Mouse (Mus musculus) C2C12 (cell line): ENCODE measurements around the gene Amelx. TPM values are rescaled to one million over a fixed set of nuclear protein-coding genes. Genes with fewer than 3 reads are reported as not detected.

Experiments used
- H3K27me3 ChIP-seq: one replicate; pipeline ENCODE4 v1.6.1; 2011; ENCODE audit not compliant: control insufficient read depth, insufficient read depth, insufficient read length
- H3K36me3 ChIP-seq: one replicate; pipeline ENCODE4 v1.6.1; 2011; ENCODE audit not compliant: control insufficient read depth, insufficient read depth
- H3K4me3 ChIP-seq: one replicate; pipeline ENCODE4 v1.5.1; 2011; ENCODE audit warnings: mild to moderate bottlenecking, control low read depth; ENCODE audit not compliant: poor library complexity, insufficient read depth, severe bottlenecking
- H3K79me2 ChIP-seq: one replicate; pipeline ENCODE4 v1.6.1; 2011; ENCODE audit not compliant: control insufficient read depth, insufficient read depth
- H3K79me3 ChIP-seq: one replicate; pipeline ENCODE4 v1.6.1; 2011; ENCODE audit warnings: low read depth, control low read depth
- H3ac ChIP-seq: one replicate; pipeline ENCODE3; 2011; ENCODE audit warnings: low read depth; ENCODE audit not compliant: control insufficient read depth, insufficient read length
- CEBPB ChIP-seq: IDR thresholded peaks from one replicate; pipeline ENCODE4 v1.6.1; 2011; ENCODE audit warnings: low read depth, mild to moderate bottlenecking, control low read depth, moderate library complexity
- CTCF ChIP-seq: IDR thresholded peaks from one replicate; pipeline ENCODE4 v1.5.1; 2011; ENCODE audit not compliant: control insufficient read depth, insufficient read depth, insufficient read length
- FOSL1 ChIP-seq: IDR thresholded peaks from one replicate; pipeline ENCODE4 v1.8.0; 2011; ENCODE audit warnings: mild to moderate bottlenecking, low read length; ENCODE audit not compliant: poor library complexity, insufficient read depth, severe bottlenecking
- MAX ChIP-seq: IDR thresholded peaks from one replicate; pipeline ENCODE4 v1.6.1; 2011; ENCODE audit warnings: mild to moderate bottlenecking, control low read depth
- MYOD1 ChIP-seq: IDR thresholded peaks from one replicate; pipeline ENCODE4 v1.6.1; 2011; ENCODE audit warnings: low read depth; ENCODE audit not compliant: control insufficient read depth, insufficient read length
- MYOG ChIP-seq: IDR thresholded peaks from one replicate; pipeline ENCODE4 v1.6.1; 2011; ENCODE audit not compliant: control insufficient read depth, insufficient read length; ENCODE audit errors: extremely low read depth
- USF1 ChIP-seq: IDR thresholded peaks from one replicate; pipeline ENCODE4 v1.6.1; 2011; ENCODE audit warnings: low read depth, mild to moderate bottlenecking, control low read depth, moderate library complexity
- polyA plus RNA-seq: library from polyadenylated mRNA; unstranded; fragments of >200 nt; fragmentation: generic; extraction: Trizol; gene quantifications from one replicate; pipeline ENCODE4 v1.2.1, GENCODE M21; 2012; ENCODE audit warnings: missing spikeins

The Amelx gene
- polyA plus RNA-seq, 1 experiment = not detected

DNA sequence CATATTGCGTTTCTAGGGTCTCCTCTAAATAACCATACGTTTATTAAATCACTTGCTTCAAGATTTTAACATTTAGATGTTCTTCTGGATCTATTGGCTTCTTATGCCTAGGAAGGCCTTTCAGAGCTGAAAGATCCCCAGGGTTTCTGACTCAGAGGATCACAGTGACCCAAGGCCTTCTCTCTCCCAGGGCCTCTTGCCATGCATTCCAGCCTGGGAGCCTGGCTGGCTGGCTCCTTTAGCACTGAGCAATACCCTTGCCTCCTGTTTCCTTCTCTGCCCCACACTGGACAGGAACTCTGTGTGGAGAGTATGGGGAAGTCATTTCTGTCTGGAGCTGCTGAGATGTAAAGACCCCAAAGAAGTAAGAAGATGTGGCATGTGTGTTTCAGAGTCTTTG, 16.0 kb downstream of the Amelx start:
- H3K36me3 ChIP-seq = no peaks in the 10 kb centered on the region

GRCm38 (mm10) chrX:169158385-169158784, 28.6 kb downstream of the Amelx start:
- Histone ChIP-seq H3K4me3 (no peak overlapping the region), H3K36me3 (no peaks in the 10 kb centered on the region), H3K79me3 (no peaks in the 10 kb centered on the region), H3ac (no peak overlapping the region), H3K27me3 (no peaks in the 10 kb centered on the region), H3K79me2 (no peaks in the 10 kb centered on the region)
- TF ChIP-seq CTCF (no peak), CEBPB (no peak), MYOG (no peak), USF1 (no peak), MAX (no peak), FOSL1 (no peak), MYOD1 (no peak)

More for the DNA sequence above, 16.0 kb downstream of the Amelx start:
- Histone ChIP-seq H3K79me3 (no peaks in the 10 kb centered on the region), H3K79me2 (no peaks in the 10 kb centered on the region), H3K4me3 (no peak overlapping the region), H3ac (no peak overlapping the region), H3K27me3 (no peaks in the 10 kb centered on the region)
- TF ChIP-seq CTCF (no peak), MYOD1 (no peak), USF1 (no peak)

- Histone ChIP-seq H3ac (no peak overlapping the region), H3K4me3 (no peak overlapping the region), H3K79me3 (no peaks in the 10 kb centered on the region), H3K27me3 (no peaks in the 10 kb centered on the region), H3K36me3 (no peaks in the 10 kb centered on the region), H3K79me2 (no peaks in the 10 kb centered on the region)
- no peak for TF ChIP-seq USF1
- TF ChIP-seq MAX = no peak
- TF ChIP-seq MYOD1 = no peak
- TF ChIP-seq MYOG = no peak
- TF ChIP-seq CTCF = no peak
- no peak for TF ChIP-seq CEBPB
- TF ChIP-seq FOSL1 = no peak
Observed at GRCm38 (mm10) chrX:169153805-169154204, 33.2 kb downstream of the Amelx start.

- Histone ChIP-seq H3K36me3 (no peaks in the 10 kb centered on the region), H3ac (no peak overlapping the region), H3K4me3 (no peak overlapping the region), H3K79me2 (no peaks in the 10 kb centered on the region), H3K27me3 (no peaks in the 10 kb centered on the region), H3K79me3 (no peaks in the 10 kb centered on the region)
- no peak for TF ChIP-seq CEBPB
- TF ChIP-seq MYOD1 = no peak
- no peak for TF ChIP-seq CTCF
- TF ChIP-seq FOSL1 = no peak
- TF ChIP-seq MAX = no peak
- TF ChIP-seq USF1 = no peak
- TF ChIP-seq MYOG = no peak
Observed at GRCm38 (mm10) chrX:169140467-169140866, 46.5 kb downstream of the Amelx start.

GRCm38 (mm10) chrX:169139758-169140157, 47.2 kb downstream of the Amelx start:
- no peaks in the 10 kb centered on the region for H3K27me3 ChIP-seq

More at GRCm38 (mm10) chrX:169139758-169140157, 47.2 kb downstream of the Amelx start:
- Histone ChIP-seq H3K4me3 (no peak overlapping the region), H3K36me3 (no peaks in the 10 kb centered on the region), H3ac (no peak overlapping the region), H3K79me3 (no peaks in the 10 kb centered on the region), H3K79me2 (no peaks in the 10 kb centered on the region)
- TF ChIP-seq FOSL1 (no peak), MYOG (no peak), CTCF (no peak), MAX (no peak), CEBPB (no peak), MYOD1 (no peak), USF1 (no peak)

Other genes with a start within 250 kb of the Amelx start
- 7.8 TPM for gene Hccs, start 133.2 kb upstream of the Amelx start, polyA plus RNA-seq